10 mouse cellular contexts compared by ENCODE assay signal in genomic region chr6:87270452-87270851, GRCm38 (mm10).
DNase-seq lines count a peak whose midpoint lies in the region; ATAC-seq lines count a peak whose summit lies in the region.
"Had no signal": no experiment of that assay in that cellular context is flagged by ENCODE, and none has a peak within 500 bp of the region (broad histone marks: within the 10 kb centered on the region; RNA-seq: fewer than 3 reads in every experiment).

No protein-coding gene starts in this region.

- no peak overlapping the region for H3K4me2 ChIP-seq in midbrain, embryonic 14.5 days (ENCODE audit: low read length)
- no peak overlapping the region for H3K4me2 ChIP-seq in midbrain, embryonic 16.5 days (ENCODE audit: low read length)
- H3K4me2 ChIP-seq in stomach, embryonic 14.5 days (replicated peaks; ENCODE audit: low read depth, low read length), result peak overlapping the region; percentile 10; the same call in 1 of the 2 replicates
- H3K4me2 ChIP-seq: forebrain, embryonic 15.5 days had no signal

- H3K27me3 ChIP-seq in midbrain, embryonic 14.5 days (ENCODE audit: control insufficient read depth, insufficient read depth, low read length), result no peaks in the 10 kb centered on the region
- no peaks in the 10 kb centered on the region for H3K27me3 ChIP-seq in midbrain, embryonic 16.5 days (ENCODE audit: control insufficient read depth, insufficient read depth, low read depth, low read length)
- no peaks in the 10 kb centered on the region for H3K27me3 ChIP-seq in stomach, embryonic 14.5 days (ENCODE audit: control insufficient read depth, insufficient read depth, low read length)
- H3K27me3 ChIP-seq: forebrain, embryonic 15.5 days had no signal

- no peaks in the 10 kb centered on the region for H3K36me3 ChIP-seq in midbrain, embryonic 14.5 days (ENCODE audit: control insufficient read depth, insufficient read depth, low read length)
- no peaks in the 10 kb centered on the region for H3K36me3 ChIP-seq in midbrain, embryonic 16.5 days (ENCODE audit: control insufficient read depth, insufficient read depth, low read length)
- H3K36me3 ChIP-seq in stomach, embryonic 14.5 days (ENCODE audit: control insufficient read depth, insufficient read depth, low read length), result peaks cover 10% of the 10 kb centered on the region; the same call in 1 of the 2 replicates

- intact Hi-C loops in left cerebral cortex, postnatal 4 days (cut with DNase I), result no loop called here

- no peak overlapping the region for H3K9ac ChIP-seq in midbrain, embryonic 14.5 days (replicated peaks; ENCODE audit: low read length)
- H3K9ac ChIP-seq in midbrain, embryonic 16.5 days (ENCODE audit: low read depth, low read length), result no peak overlapping the region
- no peak overlapping the region for H3K9ac ChIP-seq in stomach, embryonic 14.5 days (replicated peaks; ENCODE audit: low read depth, low read length)
- H3K9ac ChIP-seq: forebrain, embryonic 15.5 days had no signal

- peak; percentile 63 for DNase-seq in embryo, embryonic 11 days
- no peak for DNase-seq in embryo, embryonic 9.5 days (ENCODE audit: extremely low spot score)
- DNase-seq in midbrain, embryonic 14.5 days, result peak; percentile 79
- peak; percentile 54 for DNase-seq in left cerebral cortex, postnatal 4 days
- no peak for DNase-seq in cerebellum, adult 9-11 months

- H3K4me3 ChIP-seq in midbrain, embryonic 14.5 days (replicated peaks; ENCODE audit: low read depth, low read length), result no peak overlapping the region
- no peak overlapping the region for H3K4me3 ChIP-seq in midbrain, embryonic 16.5 days (ENCODE audit: low read depth, low read length)
- no peak overlapping the region for H3K4me3 ChIP-seq in stomach, embryonic 14.5 days (ENCODE audit: low read depth, low read length)
- H3K4me3 ChIP-seq: forebrain, embryonic 15.5 days; myocyte had no signal

- no peaks in the 10 kb centered on the region for H3K9me3 ChIP-seq in midbrain, embryonic 14.5 days (ENCODE audit: control insufficient read depth, low read length)
- no peaks in the 10 kb centered on the region for H3K9me3 ChIP-seq in midbrain, embryonic 16.5 days (replicated peaks; ENCODE audit: control insufficient read depth, low read length, poor library complexity, severe bottlenecking)
- H3K9me3 ChIP-seq in stomach, embryonic 14.5 days (ENCODE audit: control insufficient read depth, low read depth, low read length), result no peaks in the 10 kb centered on the region; the same call in 1 of the 2 replicates
- H3K9me3 ChIP-seq: forebrain, embryonic 15.5 days had no signal

- no peak overlapping the region for H3K27ac ChIP-seq in midbrain, embryonic 14.5 days (replicated peaks; ENCODE audit: low read depth, low read length)
- H3K27ac ChIP-seq in midbrain, embryonic 16.5 days (ENCODE audit: low read length), result no peak overlapping the region
- H3K27ac ChIP-seq in stomach, embryonic 14.5 days (ENCODE audit: low read length), result peak overlapping the region; percentile 77
- H3K27ac ChIP-seq: forebrain, embryonic 15.5 days had no signal

- H3K4me1 ChIP-seq in midbrain, embryonic 14.5 days (ENCODE audit: control insufficient read depth, insufficient read depth, low read length), result peaks cover 6% of the 10 kb centered on the region; the same call in 1 of the 2 replicates
- H3K4me1 ChIP-seq in midbrain, embryonic 16.5 days (ENCODE audit: control insufficient read depth, insufficient read depth, low read length), result no peaks in the 10 kb centered on the region
- H3K4me1 ChIP-seq in stomach, embryonic 14.5 days (ENCODE audit: control insufficient read depth, insufficient read depth, low read length), result peaks cover 31% of the 10 kb centered on the region

- ATAC-seq in midbrain, embryonic 14.5 days (ENCODE audit: low FRiP score, low TSS enrichment), result no peak
- ATAC-seq in midbrain, embryonic 16.5 days, result no peak
- ATAC-seq in stomach, embryonic 14.5 days (ENCODE audit: insufficient number of reproducible peaks, insufficient read depth, low FRiP score, low read depth), result no peak
- ATAC-seq in megakaryocyte progenitor cell, adult 5-6 weeks (replicated peaks; ENCODE audit: poor library complexity), result no peak
- ATAC-seq: forebrain, embryonic 15.5 days had no signal

- 30% methylated on average over 7 of the region's 7 CpGs for WGBS in midbrain, embryonic 14.5 days
- 43% methylated on average over 7 of the region's 7 CpGs for WGBS in midbrain, embryonic 16.5 days
- 8% methylated on average over 7 of the region's 7 CpGs for WGBS in stomach, embryonic 14.5 days

Comparison
In these comparisons a context has a peak if more than half of its experiments do, and no peak if none do; other contexts are left out.
1. DNase-seq: peak in embryo, embryonic 11 days (single experiment), midbrain, embryonic 14.5 days (single experiment) and left cerebral cortex, postnatal 4 days (single experiment); none in embryo, embryonic 9.5 days (single experiment) and cerebellum, adult 9-11 months (single experiment).